Mouse (Mus musculus) kidney, embryonic 15.5 days (tissue): Measurements from ENCODE around the gene Acp5. TPM values are rescaled to one million over a fixed set of nuclear protein-coding genes. Genes with fewer than 3 reads are reported as not detected.

Experiments used
- ATAC-seq: fragments of 200-750 bp; cut with Nextera tagmentation; replicated peaks from 2 replicates; pipeline ENCODE4 v1.8.0; 2017; ENCODE audit warnings: moderate TSS enrichment; ENCODE audit not compliant: low FRiP score
- H3K27ac ChIP-seq: fragments of 300-500 bp; sonication (generic); 2 replicates; pipeline ENCODE4 v1.5.1; 2015; ENCODE audit warnings: mild to moderate bottlenecking, inconsistent platforms
- H3K27me3 ChIP-seq: fragments of 300-500 bp; sonication (generic); 2 replicates; pipeline ENCODE4 v1.6.1; 2015; ENCODE audit warnings: inconsistent platforms
- H3K36me3 ChIP-seq: fragments of 300-500 bp; sonication (generic); 2 replicates; pipeline ENCODE4 v1.6.1; 2015; ENCODE audit warnings: inconsistent platforms
- H3K4me1 ChIP-seq: fragments of 300-500 bp; sonication (generic); 2 replicates; pipeline ENCODE4 v1.6.1; 2015; ENCODE audit warnings: inconsistent platforms
- H3K4me2 ChIP-seq: fragments of 300-500 bp; sonication (generic); 2 replicates; pipeline ENCODE4 v1.6.1; 2015; ENCODE audit warnings: moderate library complexity, mild to moderate bottlenecking, inconsistent platforms
- H3K4me3 ChIP-seq: fragments of 300-500 bp; sonication (generic); replicated peaks from 2 replicates; pipeline ENCODE4 v1.5.1; 2015; ENCODE audit warnings: mild to moderate bottlenecking, inconsistent platforms
- H3K9ac ChIP-seq: fragments of 300-500 bp; sonication (generic); 2 replicates; pipeline ENCODE4 v1.6.1; 2015; ENCODE audit warnings: mild to moderate bottlenecking, inconsistent platforms
- H3K9me3 ChIP-seq: fragments of 300-500 bp; sonication (generic); replicated peaks from 2 replicates; pipeline ENCODE4 v1.6.1; 2016; ENCODE audit warnings: inconsistent platforms
- WGBS: fragments of 180-500 bp; shearing (Covaris S2); methylation state at CpG from one replicate; pipeline ENCODE4 v1.1.7; 2015; ENCODE audit warnings: mixed read lengths; 5-methylcytosine and 5-hydroxymethylcytosine counted together
- polyA plus RNA-seq: library from polyadenylated mRNA; unstranded; fragments of >200 nt; fragmentation: Nextera tagmentation; extraction: Ambion mirVana; gene quantifications from 2 replicates; pipeline ENCODE4 v1.2.1, GENCODE M21; 2015

The Acp5 gene
- 7.3 and 23.2 TPM in 2 replicates for polyA plus RNA-seq

- H3K4me1 ChIP-seq: peaks cover 25% of the 10 kb centered on the region
- no peak within 1 kb of the TSS for H3K4me3 ChIP-seq
- H3K4me2 ChIP-seq: no peak within 1 kb of the TSS
- H3K27ac ChIP-seq: no peak within 1 kb of the TSS
- no peaks in the 10 kb centered on the region for H3K9me3 ChIP-seq
- no peak within 1 kb of the TSS for H3K9ac ChIP-seq
- 79% methylated on average over 7 of the region's 7 CpGs for WGBS
- no peaks in the 10 kb centered on the region for H3K36me3 ChIP-seq
- peak; percentile 46; the same call in 1 of the 2 replicates for ATAC-seq
- peaks cover 23% of the 10 kb centered on the region for H3K27me3 ChIP-seq
Observed at GRCm38 (mm10) chr9:22135644-22136390, at the start of gene Acp5. Gene Acp5 (minus strand): TSS chr9:22135711.

- Histone ChIP-seq H3K27me3 (no peaks in the 10 kb centered on the region), H3K4me1 (no peaks in the 10 kb centered on the region), H3K36me3 (no peaks in the 10 kb centered on the region), H3K9ac (no peak overlapping the region), H3K9me3 (0 out of 2 replicates have a peak, but pooled peaks cover 5% of the 10 kb centered on the region), H3K4me2 (no peak overlapping the region), H3K4me3 (no peak overlapping the region), H3K27ac (no peak overlapping the region)
- ATAC-seq: no peak
- WGBS: 80% methylated on average over 4 of the region's 4 CpGs
Observed at GRCm38 (mm10) chr9:22172318-22172717, 36.8 kb upstream of the Acp5 start.

GRCm38 (mm10) chr9:22169327-22169726 lies 33.8 kb upstream of the Acp5 start:
- H3K27ac ChIP-seq: no peak overlapping the region
- peaks cover 6% of the 10 kb centered on the region; the same call in 1 of the 2 replicates for H3K4me1 ChIP-seq
- no peaks in the 10 kb centered on the region for H3K36me3 ChIP-seq
- no peaks in the 10 kb centered on the region for H3K27me3 ChIP-seq
- ATAC-seq: no peak
- no peak overlapping the region for H3K4me2 ChIP-seq
- H3K4me3 ChIP-seq: no peak overlapping the region
- 0 out of 2 replicates have a peak, but pooled peaks cover 4% of the 10 kb centered on the region for H3K9me3 ChIP-seq
- H3K9ac ChIP-seq: no peak overlapping the region
- 94% methylated on average over 11 of the region's 11 CpGs for WGBS

GRCm38 (mm10) chr9:22167751-22168150 lies 32.2 kb upstream of the Acp5 start:
- no peak overlapping the region for H3K27ac ChIP-seq
- ATAC-seq: no peak
- H3K9me3 ChIP-seq: 0 out of 2 replicates have a peak, but pooled peaks cover 4% of the 10 kb centered on the region
- H3K4me1 ChIP-seq: peaks cover 6% of the 10 kb centered on the region; the same call in 1 of the 2 replicates
- no peak overlapping the region for H3K4me3 ChIP-seq
- 96% methylated on average over 4 of the region's 4 CpGs for WGBS
- H3K36me3 ChIP-seq: no peaks in the 10 kb centered on the region
- H3K27me3 ChIP-seq: no peaks in the 10 kb centered on the region
- H3K9ac ChIP-seq: no peak overlapping the region
- H3K4me2 ChIP-seq: no peak overlapping the region

- Histone ChIP-seq H3K36me3 (no peaks in the 10 kb centered on the region), H3K27me3 (no peaks in the 10 kb centered on the region), H3K4me3 (no peak overlapping the region), H3K4me1 (peaks cover 6% of the 10 kb centered on the region; the same call in 1 of the 2 replicates), H3K9me3 (0 out of 2 replicates have a peak, but pooled peaks cover 4% of the 10 kb centered on the region), H3K9ac (no peak overlapping the region), H3K4me2 (no peak overlapping the region), H3K27ac (no peak overlapping the region)
- WGBS: 88% methylated on average over 10 of the region's 10 CpGs
- ATAC-seq: no peak
Observed at GRCm38 (mm10) chr9:22166686-22167085, 31.2 kb upstream of the Acp5 start.

GRCm38 (mm10) chr9:22165964-22166363 lies 30.5 kb upstream of the Acp5 start:
- H3K4me3 ChIP-seq: no peak overlapping the region
- H3K27ac ChIP-seq: no peak overlapping the region
- 0 out of 2 replicates have a peak, but pooled peaks cover 4% of the 10 kb centered on the region for H3K9me3 ChIP-seq
- ATAC-seq: no peak
- H3K4me1 ChIP-seq: peaks cover 6% of the 10 kb centered on the region; the same call in 1 of the 2 replicates
- H3K27me3 ChIP-seq: no peaks in the 10 kb centered on the region
- no peaks in the 10 kb centered on the region for H3K36me3 ChIP-seq
- WGBS: 59% methylated on average over 6 of the region's 6 CpGs
- H3K9ac ChIP-seq: no peak overlapping the region
- no peak overlapping the region for H3K4me2 ChIP-seq

- peak overlapping the region; percentile 54 for H3K9ac ChIP-seq
- H3K4me1 ChIP-seq: peaks cover 6% of the 10 kb centered on the region; the same call in 1 of the 2 replicates
- H3K4me3 ChIP-seq: peak overlapping the region; percentile 63
- 2% methylated on average over 53 of the region's 54 CpGs for WGBS
- 0 out of 2 replicates have a peak, but pooled peaks cover 4% of the 10 kb centered on the region for H3K9me3 ChIP-seq
- no peaks in the 10 kb centered on the region for H3K36me3 ChIP-seq
- H3K27me3 ChIP-seq: no peaks in the 10 kb centered on the region
- H3K27ac ChIP-seq: no peak overlapping the region
- peak overlapping the region; percentile 97 for H3K4me2 ChIP-seq
- ATAC-seq: peak; percentile 63
Observed at GRCm38 (mm10) chr9:22164711-22165668, 29.5 kb upstream of the Acp5 start.

GRCm38 (mm10) chr9:22162912-22163311 lies 27.4 kb upstream of the Acp5 start:
- WGBS: 87% methylated on average over 7 of the region's 7 CpGs
- Histone ChIP-seq H3K9ac (no peak overlapping the region), H3K4me3 (no peak overlapping the region), H3K4me2 (no peak overlapping the region), H3K4me1 (peaks cover 6% of the 10 kb centered on the region; the same call in 1 of the 2 replicates), H3K9me3 (0 out of 2 replicates have a peak, but pooled peaks cover 4% of the 10 kb centered on the region), H3K27ac (no peak overlapping the region), H3K36me3 (peaks cover 10% of the 10 kb centered on the region; the same call in 1 of the 2 replicates), H3K27me3 (peaks cover 6% of the 10 kb centered on the region; the same call in 1 of the 2 replicates)
- no peak for ATAC-seq

- WGBS: 70% methylated on average over 9 of the region's 9 CpGs
- Histone ChIP-seq H3K4me1 (peaks cover 11% of the 10 kb centered on the region), H3K36me3 (peaks cover 10% of the 10 kb centered on the region; the same call in 1 of the 2 replicates), H3K9ac (no peak overlapping the region), H3K27me3 (peaks cover 6% of the 10 kb centered on the region; the same call in 1 of the 2 replicates), H3K4me3 (no peak overlapping the region), H3K4me2 (no peak overlapping the region), H3K9me3 (0 out of 2 replicates have a peak, but pooled peaks cover 4% of the 10 kb centered on the region), H3K27ac (no peak overlapping the region)
- 0 out of 2 replicates have a peak, but pooled peaks have one; percentile 13 for ATAC-seq
Observed at GRCm38 (mm10) chr9:22162305-22162704, 26.8 kb upstream of the Acp5 start.

GRCm38 (mm10) chr9:22161299-22161698 lies 25.8 kb upstream of the Acp5 start:
- no peak overlapping the region for H3K4me2 ChIP-seq
- peaks cover 10% of the 10 kb centered on the region; the same call in 1 of the 2 replicates for H3K36me3 ChIP-seq
- no peak overlapping the region for H3K27ac ChIP-seq
- H3K4me3 ChIP-seq: no peak overlapping the region
- ATAC-seq: no peak
- H3K27me3 ChIP-seq: peaks cover 6% of the 10 kb centered on the region; the same call in 1 of the 2 replicates
- H3K9ac ChIP-seq: no peak overlapping the region
- no peaks in the 10 kb centered on the region for H3K9me3 ChIP-seq
- 47% methylated on average over 6 of the region's 6 CpGs for WGBS
- H3K4me1 ChIP-seq: peaks cover 15% of the 10 kb centered on the region

GRCm38 (mm10) chr9:22157516-22158265 lies 22.2 kb upstream of the Acp5 start:
- Histone ChIP-seq H3K4me1 (peaks cover 17% of the 10 kb centered on the region), H3K27ac (no peak overlapping the region), H3K4me2 (peak overlapping the region; percentile 73), H3K27me3 (peaks cover 6% of the 10 kb centered on the region; the same call in 1 of the 2 replicates), H3K4me3 (peak overlapping the region; percentile 63), H3K9ac (peak overlapping the region; percentile 73), H3K9me3 (no peaks in the 10 kb centered on the region), H3K36me3 (peaks cover 10% of the 10 kb centered on the region; the same call in 1 of the 2 replicates)
- 69% methylated on average over 34 of the region's 34 CpGs for WGBS
- no peak for ATAC-seq
